Mouse (Mus musculus) spleen, adult 2 months (tissue): ENCODE measurements around the gene Serbp1. TPM values are rescaled to one million over a fixed set of nuclear protein-coding genes. Genes with fewer than 3 reads are reported as not detected.

ENCODE experiments used
- DNase-seq, 2 experiments: peaks; one replicate each; pipeline versions ENCODE4 v3.0.0 to v3.0.0-alpha.2; 2012 to 2021; ENCODE audit warnings: low spot score in 2 of 2, low read depth in 1 of 2
- H3K27ac ChIP-seq: fragments of 200-500 bp; 2 replicates; pipeline ENCODE4 v1.5.1; 2012; ENCODE audit warnings: low read length, inconsistent platforms; ENCODE audit not compliant: insufficient read depth
- H3K27me3 ChIP-seq: fragments of 200-500 bp; 2 replicates; pipeline ENCODE4 v1.6.1; 2012; ENCODE audit warnings: mild to moderate bottlenecking, moderate library complexity, low read length, inconsistent platforms; ENCODE audit not compliant: control insufficient read depth, insufficient read depth
- H3K36me3 ChIP-seq: fragments of 200-500 bp; 2 replicates; pipeline ENCODE4 v1.6.1; 2012; ENCODE audit warnings: mild to moderate bottlenecking, low read length, inconsistent platforms; ENCODE audit not compliant: control insufficient read depth, insufficient read depth
- H3K4me1 ChIP-seq: fragments of 200-500 bp; 2 replicates; pipeline ENCODE4 v1.6.1; 2011; ENCODE audit warnings: inconsistent platforms; ENCODE audit not compliant: control insufficient read depth, insufficient read depth, insufficient read length
- H3K4me3 ChIP-seq: fragments of 200-500 bp; 2 replicates; pipeline ENCODE4 v1.5.1; 2011; ENCODE audit warnings: mild to moderate bottlenecking, inconsistent platforms; ENCODE audit not compliant: insufficient read depth, insufficient read length; ENCODE audit errors: extremely low read depth
- CTCF ChIP-seq: fragments of 200-500 bp; IDR thresholded peaks from 2 replicates; pipeline ENCODE4 v1.5.1; 2011; ENCODE audit warnings: mild to moderate bottlenecking, inconsistent platforms; ENCODE audit not compliant: insufficient read depth, insufficient read length, insufficient replicate concordance; ENCODE audit errors: extremely low read depth
- POLR2A ChIP-seq: fragments of 200-500 bp; IDR thresholded peaks from 2 replicates; pipeline ENCODE4 v1.6.1; 2011; ENCODE audit warnings: low read depth, low read length, inconsistent platforms
- WGBS: fragments of 180-500 bp; shearing (Covaris S2); methylation state at CpG from one replicate; pipeline ENCODE4 v1.1.7; 2018; 5-methylcytosine and 5-hydroxymethylcytosine counted together
- polyA plus RNA-seq: library from polyadenylated mRNA; depleted of rRNA; stranded (reverse); fragments of >200 nt; gene quantifications from 2 replicates; pipeline ENCODE4 v1.2.3, GENCODE M21; 2012

Serbp1 gene
- polyA plus RNA-seq, 1 experiment: 55.9 TPM

DNA sequence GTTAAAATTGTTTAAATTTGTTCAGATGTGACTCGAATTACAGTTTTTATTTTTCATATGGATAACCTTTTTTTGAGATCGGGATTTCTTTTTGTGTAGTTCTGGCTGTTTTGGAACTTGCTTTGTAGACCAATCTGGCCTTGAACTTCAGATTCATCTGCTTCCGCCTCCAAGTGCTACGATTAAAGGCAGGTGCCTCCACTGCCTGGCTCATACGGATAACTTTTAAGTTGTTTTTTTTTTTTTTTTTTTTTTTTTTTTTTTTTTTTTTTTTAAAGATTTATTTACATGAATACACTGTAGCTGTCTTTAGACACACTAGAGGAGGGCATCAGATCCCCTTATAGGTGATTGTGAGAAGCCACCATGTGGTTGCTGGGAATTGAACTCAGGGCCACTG is 40.0 kb downstream of the Serbp1 start:
- no peak overlapping the region for H3K4me3 ChIP-seq
- no peak for DNase-seq
- 79% methylated on average over 5 of the region's 5 CpGs for WGBS
- H3K4me1 ChIP-seq: no peaks in the 10 kb centered on the region
- no peak for TF ChIP-seq CTCF
- no peak for TF ChIP-seq POLR2A
- no peaks in the 10 kb centered on the region for H3K27me3 ChIP-seq
- peaks cover 34% of the 10 kb centered on the region for H3K36me3 ChIP-seq
- H3K27ac ChIP-seq: no peak overlapping the region

- WGBS: 78% methylated on average over 9 of the region's 9 CpGs
- no peak for TF ChIP-seq CTCF
- TF ChIP-seq POLR2A: no peak
- no peak overlapping the region for H3K4me3 ChIP-seq
- peaks cover 34% of the 10 kb centered on the region for H3K36me3 ChIP-seq
- H3K4me1 ChIP-seq: no peaks in the 10 kb centered on the region
- no peak overlapping the region for H3K27ac ChIP-seq
- no peaks in the 10 kb centered on the region for H3K27me3 ChIP-seq
- DNase-seq: no peak
These were observed 43.7 kb downstream of the Serbp1 start for GRCm38 (mm10) chr6:67281614-67282197.

GRCm38 (mm10) chr6:67282897-67283296 is 44.9 kb downstream of the Serbp1 start:
- no peak for DNase-seq
- WGBS: 88% methylated on average over 1 of the region's 1 CpGs
- Histone ChIP-seq H3K4me3 (no peak overlapping the region), H3K4me1 (no peaks in the 10 kb centered on the region), H3K36me3 (peaks cover 30% of the 10 kb centered on the region), H3K27me3 (no peaks in the 10 kb centered on the region), H3K27ac (no peak overlapping the region)
- TF ChIP-seq CTCF (no peak), POLR2A (no peak)

GRCm38 (mm10) chr6:67292042-67292623 is 54.2 kb downstream of the Serbp1 start:
- H3K4me1 ChIP-seq: no peaks in the 10 kb centered on the region; the same call in 1 of the 2 replicates
- H3K27me3 ChIP-seq: no peaks in the 10 kb centered on the region
- TF ChIP-seq CTCF: no peak
- no peak for TF ChIP-seq POLR2A
- no peak for DNase-seq
- no peak overlapping the region for H3K27ac ChIP-seq
- WGBS: 69% methylated on average over 5 of the region's 5 CpGs
- peaks cover 1% of the 10 kb centered on the region; the same call in 1 of the 2 replicates for H3K36me3 ChIP-seq
- H3K4me3 ChIP-seq: no peak overlapping the region

DNA sequence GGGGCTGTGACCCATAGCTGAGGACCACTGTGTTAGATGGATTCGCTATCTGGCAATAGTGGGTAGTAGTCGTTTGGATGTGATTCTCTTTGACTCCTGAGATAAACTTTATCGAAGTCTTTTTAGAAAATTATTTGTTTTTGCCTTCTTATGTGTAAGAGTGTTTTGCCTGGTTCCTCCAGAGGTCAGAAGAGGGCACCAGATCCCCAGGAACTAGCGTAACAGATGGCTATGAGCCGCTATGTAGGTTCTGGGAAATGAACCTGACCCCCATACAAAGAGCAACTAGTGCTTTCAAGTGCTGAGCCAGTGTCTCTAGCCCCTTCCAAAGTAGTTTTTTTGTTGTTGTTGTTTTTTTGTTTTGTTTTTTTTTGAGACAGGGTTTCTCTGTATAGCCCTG is 58.1 kb downstream of the Serbp1 start:
- no peak for DNase-seq
- TF ChIP-seq CTCF (no peak), POLR2A (no peak)
- Histone ChIP-seq H3K27me3 (no peaks in the 10 kb centered on the region), H3K36me3 (no peaks in the 10 kb centered on the region), H3K27ac (no peak overlapping the region), H3K4me1 (no peaks in the 10 kb centered on the region; the same call in 1 of the 2 replicates), H3K4me3 (no peak overlapping the region)
- 65% methylated on average over 5 of the region's 5 CpGs for WGBS

- DNase-seq: no peak
- Histone ChIP-seq H3K4me3 (no peak overlapping the region), H3K27me3 (no peaks in the 10 kb centered on the region), H3K4me1 (no peaks in the 10 kb centered on the region; the same call in 1 of the 2 replicates), H3K36me3 (no peaks in the 10 kb centered on the region), H3K27ac (no peak overlapping the region)
- 90% methylated on average over 5 of the region's 5 CpGs for WGBS
- TF ChIP-seq POLR2A (no peak), CTCF (no peak)
These were observed 60.8 kb downstream of the Serbp1 start for GRCm38 (mm10) chr6:67298742-67299141.

DNA sequence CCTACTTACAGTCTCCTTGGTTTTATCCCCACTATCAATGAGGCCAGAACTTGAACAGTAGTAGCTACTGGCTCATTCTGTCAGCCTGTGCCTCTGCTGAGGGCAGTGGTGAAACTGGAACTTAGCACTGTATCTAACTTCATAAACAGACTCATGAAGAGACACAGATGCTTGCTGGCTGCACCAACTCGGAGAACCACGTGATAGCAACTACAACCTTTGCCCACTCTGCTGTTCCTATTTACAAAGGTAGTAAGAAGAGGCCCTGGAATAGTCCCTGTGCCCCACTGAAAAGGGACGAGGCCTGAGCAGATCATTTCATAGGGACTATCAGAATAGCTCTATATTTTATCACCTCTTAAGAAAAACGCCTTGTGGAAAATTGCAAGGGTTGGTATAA is 62.3 kb downstream of the Serbp1 start:
- TF ChIP-seq POLR2A (no peak), CTCF (no peak)
- no peaks in the 10 kb centered on the region for H3K4me1 ChIP-seq
- 80% methylated on average over 4 of the region's 4 CpGs for WGBS
- H3K36me3 ChIP-seq: no peaks in the 10 kb centered on the region
- no peak for DNase-seq
- no peak overlapping the region for H3K27ac ChIP-seq
- H3K4me3 ChIP-seq: no peak overlapping the region
- H3K27me3 ChIP-seq: no peaks in the 10 kb centered on the region
